Mouse (Mus musculus): ENCODE data around the gene Ncam1. TPM values are rescaled to one million over a fixed set of nuclear protein-coding genes. Genes with fewer than 3 reads are reported as not detected.

Ncam1 gene
- polyA plus RNA-seq, 1 experiment from 2014 or later = 646 TPM

GRCm38 (mm10) chr9:49744286-49744685 lies 54.4 kb downstream of the Ncam1 start:
- Histone ChIP-seq H3K27me3 (ENCODE audit: control insufficient read depth, insufficient read depth, low read depth, low read length) (no peaks in the 10 kb centered on the region), H3K4me3 (ENCODE audit: low read depth, low read length) (no peak overlapping the region), H3K9me3 (replicated peaks; ENCODE audit: control insufficient read depth, low read length, poor library complexity, severe bottlenecking) (no peaks in the 10 kb centered on the region), H3K4me2 (ENCODE audit: low read length) (no peak overlapping the region), H3K36me3 (ENCODE audit: control insufficient read depth, insufficient read depth, low read length) (no peaks in the 10 kb centered on the region), H3K27ac (ENCODE audit: low read length) (no peak overlapping the region), H3K4me1 (ENCODE audit: control insufficient read depth, insufficient read depth, low read length) (peaks cover 31% of the 10 kb centered on the region), H3K9ac (ENCODE audit: low read depth, low read length) (no peak overlapping the region)
- no peak for ATAC-seq
- WGBS = 47% methylated on average over 2 of the region's 2 CpGs

DNA sequence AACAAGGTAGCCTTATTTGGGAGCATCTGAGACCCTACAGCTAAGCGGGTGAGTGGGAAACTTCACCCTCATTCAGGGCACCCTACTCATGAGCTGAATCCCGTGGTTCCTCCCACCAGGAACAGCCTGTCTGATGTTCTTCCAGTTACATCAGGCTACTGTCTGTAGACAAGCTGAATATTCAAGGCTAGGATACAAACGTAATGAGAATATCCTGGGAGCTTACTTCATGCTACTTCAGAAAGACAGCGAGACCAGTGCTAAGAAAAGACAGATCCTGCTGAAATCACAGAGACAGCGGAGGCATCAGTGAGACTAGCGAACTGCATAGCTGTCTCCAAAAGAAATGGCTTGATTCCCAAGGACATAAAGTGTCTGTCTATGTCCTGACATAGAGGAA lies 58.8 kb downstream of the Ncam1 start:
- Histone ChIP-seq H3K27me3 (ENCODE audit: control insufficient read depth, insufficient read depth, low read depth, low read length) (no peaks in the 10 kb centered on the region), H3K36me3 (ENCODE audit: control insufficient read depth, insufficient read depth, low read length) (no peaks in the 10 kb centered on the region), H3K9ac (ENCODE audit: low read depth, low read length) (no peak overlapping the region), H3K4me2 (ENCODE audit: low read length) (no peak overlapping the region), H3K27ac (ENCODE audit: low read length) (no peak overlapping the region), H3K9me3 (replicated peaks; ENCODE audit: control insufficient read depth, low read length, poor library complexity, severe bottlenecking) (no peaks in the 10 kb centered on the region), H3K4me1 (ENCODE audit: control insufficient read depth, insufficient read depth, low read length) (peaks cover 26% of the 10 kb centered on the region), H3K4me3 (ENCODE audit: low read depth, low read length) (no peak overlapping the region)
- ATAC-seq = no peak
- 80% methylated on average over 6 of the region's 6 CpGs for WGBS

DNA sequence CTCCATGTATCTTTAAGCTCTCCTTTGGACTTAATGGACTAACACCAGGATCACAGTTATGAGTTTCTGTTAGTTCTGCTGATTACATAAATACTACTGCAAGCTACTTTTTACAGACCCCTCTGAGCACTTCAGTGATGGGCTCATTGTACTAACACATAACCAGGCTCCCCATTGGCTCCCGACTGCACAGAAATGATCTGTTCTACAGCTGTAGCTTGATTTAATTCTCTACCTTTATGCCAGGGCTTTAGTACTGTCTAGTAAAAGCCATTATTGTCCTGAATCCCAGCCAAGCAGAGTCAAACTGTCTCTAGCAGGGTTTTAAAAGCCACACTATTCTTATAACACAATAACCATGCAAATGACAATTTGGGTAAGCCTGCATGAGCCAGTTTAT lies 60.2 kb downstream of the Ncam1 start:
- peaks cover 29% of the 10 kb centered on the region for H3K4me1 ChIP-seq (ENCODE audit: control insufficient read depth, insufficient read depth, low read length)
- no peak overlapping the region for H3K9ac ChIP-seq (ENCODE audit: low read depth, low read length)
- H3K27me3 ChIP-seq (ENCODE audit: control insufficient read depth, insufficient read depth, low read depth, low read length) = no peaks in the 10 kb centered on the region
- H3K36me3 ChIP-seq (ENCODE audit: control insufficient read depth, insufficient read depth, low read length) = no peaks in the 10 kb centered on the region
- no peak overlapping the region for H3K4me3 ChIP-seq (ENCODE audit: low read depth, low read length)
- peak; percentile 40; the same call in 1 of the 2 replicates for ATAC-seq
- H3K9me3 ChIP-seq (replicated peaks; ENCODE audit: control insufficient read depth, low read length, poor library complexity, severe bottlenecking) = no peaks in the 10 kb centered on the region
- H3K4me2 ChIP-seq (ENCODE audit: low read length) = no peak overlapping the region
- H3K27ac ChIP-seq (ENCODE audit: low read length) = no peak overlapping the region
- 22% methylated on average over 1 of the region's 1 CpGs for WGBS

DNA sequence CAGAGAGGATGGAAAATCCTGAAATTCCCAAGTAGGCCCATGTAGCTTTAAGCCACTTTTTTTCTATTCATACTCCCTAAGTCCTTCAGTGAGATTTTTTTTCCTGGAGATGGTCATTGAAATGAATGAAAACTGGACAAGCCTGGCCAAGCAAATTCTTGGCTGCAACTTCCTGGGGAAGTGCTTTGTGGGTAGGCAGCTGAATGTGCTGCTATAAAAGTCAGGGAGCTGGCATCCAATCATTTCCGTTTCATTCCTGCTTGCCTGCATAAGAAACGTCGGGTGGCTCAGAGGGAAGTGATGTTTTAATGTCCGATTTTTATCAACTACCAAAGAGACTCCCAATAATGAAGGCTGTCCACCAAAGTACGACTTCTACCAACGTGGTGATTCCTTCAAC lies 61.6 kb downstream of the Ncam1 start:
- Histone ChIP-seq H3K4me1 (ENCODE audit: control insufficient read depth, insufficient read depth, low read length) (peaks cover 29% of the 10 kb centered on the region), H3K27me3 (ENCODE audit: control insufficient read depth, insufficient read depth, low read depth, low read length) (no peaks in the 10 kb centered on the region), H3K4me3 (ENCODE audit: low read depth, low read length) (no peak overlapping the region), H3K9ac (ENCODE audit: low read depth, low read length) (no peak overlapping the region), H3K9me3 (replicated peaks; ENCODE audit: control insufficient read depth, low read length, poor library complexity, severe bottlenecking) (no peaks in the 10 kb centered on the region), H3K36me3 (ENCODE audit: control insufficient read depth, insufficient read depth, low read length) (no peaks in the 10 kb centered on the region), H3K27ac (ENCODE audit: low read length) (no peak overlapping the region), H3K4me2 (ENCODE audit: low read length) (no peak overlapping the region)
- WGBS = 92% methylated on average over 6 of the region's 6 CpGs
- ATAC-seq = no peak

GRCm38 (mm10) chr9:49734348-49735007 lies 64.2 kb downstream of the Ncam1 start:
- no peaks in the 10 kb centered on the region for H3K9me3 ChIP-seq (replicated peaks; ENCODE audit: control insufficient read depth, low read length, poor library complexity, severe bottlenecking)
- H3K9ac ChIP-seq (ENCODE audit: low read depth, low read length) = no peak overlapping the region
- no peak overlapping the region for H3K27ac ChIP-seq (ENCODE audit: low read length)
- no peak for ATAC-seq
- no peak overlapping the region for H3K4me2 ChIP-seq (ENCODE audit: low read length)
- H3K4me1 ChIP-seq (ENCODE audit: control insufficient read depth, insufficient read depth, low read length) = peaks cover 30% of the 10 kb centered on the region
- H3K36me3 ChIP-seq (ENCODE audit: control insufficient read depth, insufficient read depth, low read length) = no peaks in the 10 kb centered on the region
- WGBS = 75% methylated on average over 7 of the region's 7 CpGs
- H3K4me3 ChIP-seq (ENCODE audit: low read depth, low read length) = no peak overlapping the region
- no peaks in the 10 kb centered on the region for H3K27me3 ChIP-seq (ENCODE audit: control insufficient read depth, insufficient read depth, low read depth, low read length)

GRCm38 (mm10) chr9:49733726-49734125 lies 65.0 kb downstream of the Ncam1 start:
- Histone ChIP-seq H3K27me3 (ENCODE audit: control insufficient read depth, insufficient read depth, low read depth, low read length) (no peaks in the 10 kb centered on the region), H3K36me3 (ENCODE audit: control insufficient read depth, insufficient read depth, low read length) (no peaks in the 10 kb centered on the region), H3K9me3 (replicated peaks; ENCODE audit: control insufficient read depth, low read length, poor library complexity, severe bottlenecking) (no peaks in the 10 kb centered on the region), H3K4me3 (ENCODE audit: low read depth, low read length) (no peak overlapping the region), H3K27ac (ENCODE audit: low read length) (no peak overlapping the region), H3K9ac (ENCODE audit: low read depth, low read length) (no peak overlapping the region), H3K4me1 (ENCODE audit: control insufficient read depth, insufficient read depth, low read length) (peaks cover 33% of the 10 kb centered on the region), H3K4me2 (ENCODE audit: low read length) (no peak overlapping the region)
- WGBS = 68% methylated on average over 5 of the region's 5 CpGs
- no peak for ATAC-seq

DNA sequence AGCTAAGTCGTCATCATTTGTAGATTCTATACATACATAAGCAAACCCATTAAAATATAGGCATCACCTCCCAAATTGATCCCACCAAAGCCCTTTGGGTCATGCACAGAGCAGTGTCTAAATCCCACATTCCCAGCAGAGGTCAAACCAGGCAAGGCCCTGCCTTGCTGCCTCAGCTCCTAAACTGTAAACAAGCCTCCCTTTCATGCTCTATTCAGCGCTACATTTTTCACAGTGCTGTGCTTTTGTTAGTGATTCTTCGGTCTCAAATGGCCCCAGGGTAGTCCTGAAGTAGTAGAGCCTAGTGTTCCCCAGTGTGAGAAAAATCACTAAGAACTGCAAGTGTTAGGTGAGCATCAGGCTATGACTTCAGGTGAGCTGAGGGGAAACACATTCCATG lies 69.2 kb downstream of the Ncam1 start:
- Histone ChIP-seq H3K9ac (ENCODE audit: low read depth, low read length) (no peak overlapping the region), H3K4me2 (ENCODE audit: low read length) (no peak overlapping the region), H3K4me1 (ENCODE audit: control insufficient read depth, insufficient read depth, low read length) (peaks cover 30% of the 10 kb centered on the region), H3K36me3 (ENCODE audit: control insufficient read depth, insufficient read depth, low read length) (no peaks in the 10 kb centered on the region), H3K27me3 (ENCODE audit: control insufficient read depth, insufficient read depth, low read depth, low read length) (no peaks in the 10 kb centered on the region), H3K27ac (ENCODE audit: low read length) (no peak overlapping the region), H3K9me3 (replicated peaks; ENCODE audit: control insufficient read depth, low read length, poor library complexity, severe bottlenecking) (no peaks in the 10 kb centered on the region), H3K4me3 (ENCODE audit: low read depth, low read length) (no peak overlapping the region)
- WGBS = 45% methylated on average over 3 of the region's 3 CpGs
- ATAC-seq = no peak; the same call in 1 of the 2 replicates

DNA sequence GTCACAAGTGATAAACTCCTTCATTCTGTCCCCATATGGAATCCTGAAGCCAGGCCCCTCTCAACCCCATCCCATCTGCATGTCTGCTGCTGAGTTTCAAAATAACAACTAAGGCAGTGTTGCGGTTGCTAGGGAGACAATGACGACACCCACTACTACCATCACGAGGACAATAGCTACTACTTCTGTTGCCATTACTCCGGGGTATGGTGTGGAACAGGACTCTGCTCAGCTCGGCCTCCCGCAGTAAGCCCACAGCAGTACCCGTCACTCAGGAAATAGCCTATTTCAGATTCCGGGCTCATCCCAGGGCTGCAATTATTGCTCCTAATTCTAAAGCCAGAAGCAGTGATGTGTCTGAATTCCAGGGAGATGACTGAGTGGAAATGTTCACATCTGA lies 70.5 kb downstream of the Ncam1 start:
- Histone ChIP-seq H3K4me3 (ENCODE audit: low read depth, low read length) (no peak overlapping the region), H3K4me1 (ENCODE audit: control insufficient read depth, insufficient read depth, low read length) (peaks cover 23% of the 10 kb centered on the region), H3K9ac (ENCODE audit: low read depth, low read length) (no peak overlapping the region), H3K36me3 (ENCODE audit: control insufficient read depth, insufficient read depth, low read length) (no peaks in the 10 kb centered on the region), H3K4me2 (ENCODE audit: low read length) (no peak overlapping the region), H3K27ac (ENCODE audit: low read length) (no peak overlapping the region), H3K9me3 (replicated peaks; ENCODE audit: control insufficient read depth, low read length, poor library complexity, severe bottlenecking) (no peaks in the 10 kb centered on the region), H3K27me3 (ENCODE audit: control insufficient read depth, insufficient read depth, low read depth, low read length) (no peaks in the 10 kb centered on the region)
- no peak for ATAC-seq
- WGBS = 22% methylated on average over 8 of the region's 8 CpGs

- no peaks in the 10 kb centered on the region for H3K9me3 ChIP-seq (replicated peaks; ENCODE audit: control insufficient read depth, low read length, poor library complexity, severe bottlenecking)
- no peaks in the 10 kb centered on the region for H3K27me3 ChIP-seq (ENCODE audit: control insufficient read depth, insufficient read depth, low read depth, low read length)
- H3K4me2 ChIP-seq (ENCODE audit: low read length) = no peak overlapping the region
- H3K27ac ChIP-seq (ENCODE audit: low read length) = peak overlapping the region; percentile 2; the same call in 1 of the 2 replicates
- no peaks in the 10 kb centered on the region for H3K36me3 ChIP-seq (ENCODE audit: control insufficient read depth, insufficient read depth, low read length)
- H3K9ac ChIP-seq (ENCODE audit: low read depth, low read length) = no peak overlapping the region
- 80% methylated on average over 5 of the region's 5 CpGs for WGBS
- peak; percentile 26; the same call in 1 of the 2 replicates for ATAC-seq
- H3K4me3 ChIP-seq (ENCODE audit: low read depth, low read length) = no peak overlapping the region
- H3K4me1 ChIP-seq (ENCODE audit: control insufficient read depth, insufficient read depth, low read length) = peaks cover 22% of the 10 kb centered on the region
Observed at GRCm38 (mm10) chr9:49722765-49723164, 76.0 kb downstream of the Ncam1 start.

Data from midbrain, embryonic 16.5 days (tissue).